Mouse (Mus musculus) midbrain, embryonic 10.5 days (tissue): ENCODE data around the gene Elavl4. TPM values are rescaled to one million over a fixed set of nuclear protein-coding genes. Genes with fewer than 3 reads are reported as not detected.

Experiments used
- polyA plus RNA-seq: library from polyadenylated mRNA; unstranded; fragments of >200 nt; fragmentation: Nextera tagmentation; extraction: Ambion mirVana; gene quantifications from 2 replicates; pipeline ENCODE4 v1.2.1, GENCODE M21; 2016

The Elavl4 gene
- polyA plus RNA-seq, 1 experiment from 2014 or later, result 133 TPM

Other genes with a start within 250 kb of the Elavl4 start
- 0.62 and 0.64 TPM in 2 replicates for gene Agbl4, start 45.8 kb upstream of the Elavl4 start, polyA plus RNA-seq